Mouse (Mus musculus): ENCODE data around the gene Sptbn1. TPM values are rescaled to one million over a fixed set of nuclear protein-coding genes. Genes with fewer than 3 reads are reported as not detected.
"Not testable (repeated sequence)": the region's sequence is repeated elsewhere in the genome, so short reads cannot be mapped to it uniquely, and the experiment has no call there.

The Sptbn1 gene
- polyA plus RNA-seq, 1 experiment from 2014 or later: 122 TPM

DNA sequence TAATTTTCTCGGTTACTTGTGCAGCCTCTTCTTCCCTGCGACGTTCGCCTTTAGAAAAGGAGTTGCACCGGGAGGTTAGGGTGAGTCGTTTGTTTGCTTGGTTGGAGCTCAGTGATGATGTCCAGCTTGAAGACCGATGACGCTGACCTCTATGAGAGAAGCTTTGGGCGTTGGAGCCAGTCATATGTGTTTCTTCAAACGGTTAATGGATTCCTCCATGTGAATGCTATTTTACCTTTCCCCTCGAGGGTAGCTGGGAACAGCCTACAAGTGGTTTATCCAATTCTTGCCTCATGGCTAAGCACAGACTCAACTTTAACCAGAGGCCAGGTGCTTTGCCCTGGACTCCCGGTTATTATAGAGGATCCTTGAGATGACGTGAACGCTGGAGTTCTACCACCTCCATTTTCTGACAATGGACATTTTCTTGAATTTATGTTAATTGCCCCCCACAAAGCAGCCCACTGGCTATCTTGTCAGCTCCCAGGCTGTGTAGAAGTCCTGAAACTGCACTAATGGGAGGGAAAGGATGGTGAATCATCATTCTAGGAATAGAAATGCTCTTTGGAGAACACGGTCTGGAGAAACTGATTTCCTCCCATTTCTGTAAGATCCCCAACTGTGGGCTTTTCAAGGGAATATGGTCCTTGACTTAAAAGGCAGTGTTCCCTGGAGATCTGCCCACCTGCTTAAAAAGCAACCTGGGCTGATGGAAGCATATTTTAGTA is 837 bp upstream of the Sptbn1 start:
- peak; percentile 29 for ATAC-seq (ENCODE audit: low FRiP score)
- no peaks in the 10 kb centered on the region for H3K36me3 ChIP-seq
- 6% methylated on average over 15 of the region's 15 CpGs for WGBS
- H3K27ac ChIP-seq: peak overlapping the region; percentile 97
- peak overlapping the region; percentile 78 for H3K4me2 ChIP-seq (replicated peaks)
- peak overlapping the region; percentile 61 for H3K9ac ChIP-seq
- H3K27me3 ChIP-seq: no peaks in the 10 kb centered on the region
- peaks cover 26% of the 10 kb centered on the region for H3K4me1 ChIP-seq
- no peaks in the 10 kb centered on the region for H3K9me3 ChIP-seq (replicated peaks)
- H3K4me3 ChIP-seq: peak overlapping the region; percentile 95

- Histone ChIP-seq H3K9ac (peak overlapping the region; percentile 93), H3K4me2 (replicated peaks) (peak overlapping the region; percentile 78), H3K4me3 (peak overlapping the region; percentile 95), H3K27me3 (no peaks in the 10 kb centered on the region), H3K4me1 (peaks cover 29% of the 10 kb centered on the region), H3K27ac (peak overlapping the region; percentile 97), H3K9me3 (replicated peaks) (no peaks in the 10 kb centered on the region), H3K36me3 (no peaks in the 10 kb centered on the region)
- ATAC-seq (ENCODE audit: low FRiP score): peak; percentile 70
- under 1% methylated on average over 69 of the region's 69 CpGs for WGBS
Measured at GRCm38 (mm10) chr11:30267036-30267891, 711 bp downstream of the Sptbn1 start.

DNA sequence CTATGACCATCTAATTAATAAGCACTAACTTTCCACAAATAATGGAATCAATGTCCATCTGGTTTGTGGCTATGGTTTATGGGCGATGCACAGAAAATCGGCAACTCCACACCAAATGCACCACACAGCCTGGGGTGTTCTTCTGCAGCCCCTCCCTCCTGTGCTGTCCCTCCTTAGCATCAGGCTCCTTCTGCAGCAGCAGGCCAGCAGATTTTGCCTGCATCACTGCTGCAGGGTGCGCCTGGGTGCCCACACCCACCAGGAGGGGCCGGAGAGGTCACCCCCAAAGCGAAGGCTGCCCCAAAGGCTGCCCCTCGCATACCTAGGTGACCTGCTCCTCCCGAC is 1.3 kb downstream of the Sptbn1 start:
- Histone ChIP-seq H3K9me3 (replicated peaks) (no peaks in the 10 kb centered on the region), H3K9ac (peak overlapping the region; percentile 93), H3K27me3 (no peaks in the 10 kb centered on the region), H3K4me2 (replicated peaks) (peak overlapping the region; percentile 78), H3K4me1 (peaks cover 29% of the 10 kb centered on the region), H3K4me3 (peak overlapping the region; percentile 95), H3K27ac (peak overlapping the region; percentile 97), H3K36me3 (no peaks in the 10 kb centered on the region)
- ATAC-seq (ENCODE audit: low FRiP score): peak; percentile 14
- 4% methylated on average over 7 of the region's 7 CpGs for WGBS

- Histone ChIP-seq H3K4me3 (peak overlapping the region; percentile 30), H3K9me3 (replicated peaks) (no peaks in the 10 kb centered on the region), H3K4me1 (peaks cover 29% of the 10 kb centered on the region), H3K27me3 (no peaks in the 10 kb centered on the region), H3K36me3 (no peaks in the 10 kb centered on the region), H3K4me2 (replicated peaks) (peak overlapping the region; percentile 78), H3K27ac (no peak overlapping the region), H3K9ac (peak overlapping the region; percentile 56)
- WGBS: 76% methylated on average over 2 of the region's 2 CpGs
- ATAC-seq (ENCODE audit: low FRiP score): no peak
Measured at GRCm38 (mm10) chr11:30265666-30266065, 2.3 kb downstream of the Sptbn1 start.

GRCm38 (mm10) chr11:30263627-30264026 is 4.3 kb downstream of the Sptbn1 start:
- Histone ChIP-seq H3K4me3 (no peak overlapping the region), H3K9me3 (replicated peaks) (no peaks in the 10 kb centered on the region), H3K4me2 (replicated peaks) (no peak overlapping the region), H3K4me1 (peaks cover 24% of the 10 kb centered on the region), H3K27ac (no peak overlapping the region), H3K27me3 (no peaks in the 10 kb centered on the region), H3K36me3 (no peaks in the 10 kb centered on the region), H3K9ac (no peak overlapping the region)
- 83% methylated on average over 2 of the region's 2 CpGs for WGBS
- no peak for ATAC-seq (ENCODE audit: low FRiP score)

DNA sequence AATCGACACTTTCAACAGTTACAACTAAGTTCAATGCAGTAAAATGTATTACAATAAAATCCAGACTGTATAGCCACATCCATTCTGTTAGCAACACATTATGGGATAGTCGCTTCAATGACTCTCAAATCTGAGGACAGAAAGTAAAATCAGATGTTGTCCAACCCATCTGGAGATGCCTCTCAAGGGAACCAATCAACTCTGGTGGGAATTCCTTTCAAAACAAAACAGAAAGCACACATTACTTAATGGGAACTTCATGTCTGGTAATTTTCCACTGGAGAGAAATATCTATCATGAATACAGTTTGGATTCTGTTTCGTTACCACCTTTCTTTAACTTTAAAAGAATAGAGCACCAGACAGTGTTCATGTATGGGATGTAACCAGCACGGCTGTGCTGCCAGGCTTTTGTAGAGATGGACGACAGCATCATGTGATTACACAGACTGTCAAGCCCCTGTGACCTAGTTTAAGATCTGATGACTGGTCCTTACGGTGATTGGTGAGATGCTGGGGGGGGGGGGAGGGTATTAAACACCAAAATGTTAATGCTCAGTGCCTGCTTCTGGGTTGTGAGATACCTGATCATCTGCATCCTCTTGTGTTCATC is 9.1 kb downstream of the Sptbn1 start:
- Histone ChIP-seq H3K27me3 (no peaks in the 10 kb centered on the region), H3K9me3 (replicated peaks) (no peaks in the 10 kb centered on the region), H3K9ac (no peak overlapping the region), H3K4me2 (replicated peaks) (no peak overlapping the region), H3K27ac (no peak overlapping the region), H3K4me1 (peaks cover 9% of the 10 kb centered on the region), H3K4me3 (no peak overlapping the region), H3K36me3 (no peaks in the 10 kb centered on the region)
- no peak for ATAC-seq (ENCODE audit: low FRiP score)
- 88% methylated on average over 6 of the region's 6 CpGs for WGBS

DNA sequence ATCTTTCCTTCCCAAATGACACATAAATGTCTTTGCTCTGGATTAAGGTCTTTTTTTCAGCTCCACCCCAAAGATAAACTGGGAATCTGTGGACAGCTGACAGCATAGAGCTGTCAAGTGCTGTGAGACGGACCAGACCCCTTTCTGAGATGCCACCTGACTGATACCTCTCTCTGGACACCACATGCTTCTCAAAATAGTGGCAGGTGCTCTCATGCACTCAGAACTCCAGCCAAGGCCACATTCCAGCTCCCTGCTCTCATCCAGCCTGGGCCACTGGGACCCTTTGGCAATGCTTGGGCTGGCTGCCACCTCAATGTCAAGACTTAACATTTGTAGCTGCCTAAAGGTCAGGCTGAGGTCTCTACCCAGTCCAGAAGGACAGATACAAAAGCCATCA is 10.2 kb downstream of the Sptbn1 start:
- H3K9ac ChIP-seq: no peak overlapping the region
- H3K4me2 ChIP-seq (replicated peaks): no peak overlapping the region

GRCm38 (mm10) chr11:30257085-30257484 is 10.9 kb downstream of the Sptbn1 start:
- H3K27ac ChIP-seq: no peak overlapping the region
- H3K9me3 ChIP-seq (replicated peaks): no peaks in the 10 kb centered on the region
- peaks cover 5% of the 10 kb centered on the region; the same call in 1 of the 2 replicates for H3K4me1 ChIP-seq
- H3K4me2 ChIP-seq (replicated peaks): no peak overlapping the region
- no peak for ATAC-seq (ENCODE audit: low FRiP score)
- no peak overlapping the region for H3K4me3 ChIP-seq
- H3K9ac ChIP-seq: no peak overlapping the region
- no peaks in the 10 kb centered on the region for H3K27me3 ChIP-seq
- no peaks in the 10 kb centered on the region for H3K36me3 ChIP-seq

More for the DNA sequence above, 10.2 kb downstream of the Sptbn1 start:
- H3K9me3 ChIP-seq (replicated peaks): no peaks in the 10 kb centered on the region
- 56% methylated on average over 1 of the region's 1 CpGs for WGBS
- no peak overlapping the region for H3K4me3 ChIP-seq
- no peak for ATAC-seq (ENCODE audit: low FRiP score)
- H3K36me3 ChIP-seq: no peaks in the 10 kb centered on the region
- H3K27ac ChIP-seq: no peak overlapping the region
- H3K27me3 ChIP-seq: no peaks in the 10 kb centered on the region
- H3K4me1 ChIP-seq: peaks cover 5% of the 10 kb centered on the region; the same call in 1 of the 2 replicates

DNA sequence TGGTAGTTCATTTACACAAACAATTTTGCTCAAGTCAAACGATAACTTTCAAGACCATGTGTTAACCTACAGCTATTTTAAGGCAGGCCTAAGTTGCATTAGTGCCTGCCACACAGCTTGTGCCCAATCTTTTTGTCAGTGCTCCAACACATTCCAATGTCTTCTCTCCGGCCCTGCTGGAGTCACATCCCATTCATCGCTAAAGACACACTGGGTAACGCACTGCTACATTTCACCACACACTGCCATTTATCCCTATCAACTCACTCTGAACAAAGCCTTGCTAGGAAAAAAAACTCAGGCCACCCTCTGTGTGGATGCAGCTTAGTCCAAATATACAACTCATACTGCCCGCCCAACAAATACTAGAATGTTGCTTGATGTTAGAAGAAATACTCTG is 11.5 kb downstream of the Sptbn1 start:
- Histone ChIP-seq H3K4me1 (peaks cover 5% of the 10 kb centered on the region; the same call in 1 of the 2 replicates), H3K36me3 (no peaks in the 10 kb centered on the region), H3K4me2 (replicated peaks) (no peak overlapping the region), H3K9me3 (replicated peaks) (no peaks in the 10 kb centered on the region), H3K27ac (no peak overlapping the region), H3K27me3 (no peaks in the 10 kb centered on the region), H3K9ac (no peak overlapping the region), H3K4me3 (no peak overlapping the region)
- no peak for ATAC-seq (ENCODE audit: low FRiP score)
- 75% methylated on average over 5 of the region's 5 CpGs for WGBS

GRCm38 (mm10) chr11:30255211-30255610 is 12.8 kb downstream of the Sptbn1 start:
- ATAC-seq (ENCODE audit: low FRiP score); H3K4me3 ChIP-seq; H3K27me3 ChIP-seq; H3K36me3 ChIP-seq; H3K27ac ChIP-seq; H3K4me1 ChIP-seq; H3K9ac ChIP-seq; H3K4me2 ChIP-seq (replicated peaks); H3K9me3 ChIP-seq (replicated peaks): not testable (repeated sequence)
- 91% methylated on average over 3 of the region's 3 CpGs for WGBS

DNA sequence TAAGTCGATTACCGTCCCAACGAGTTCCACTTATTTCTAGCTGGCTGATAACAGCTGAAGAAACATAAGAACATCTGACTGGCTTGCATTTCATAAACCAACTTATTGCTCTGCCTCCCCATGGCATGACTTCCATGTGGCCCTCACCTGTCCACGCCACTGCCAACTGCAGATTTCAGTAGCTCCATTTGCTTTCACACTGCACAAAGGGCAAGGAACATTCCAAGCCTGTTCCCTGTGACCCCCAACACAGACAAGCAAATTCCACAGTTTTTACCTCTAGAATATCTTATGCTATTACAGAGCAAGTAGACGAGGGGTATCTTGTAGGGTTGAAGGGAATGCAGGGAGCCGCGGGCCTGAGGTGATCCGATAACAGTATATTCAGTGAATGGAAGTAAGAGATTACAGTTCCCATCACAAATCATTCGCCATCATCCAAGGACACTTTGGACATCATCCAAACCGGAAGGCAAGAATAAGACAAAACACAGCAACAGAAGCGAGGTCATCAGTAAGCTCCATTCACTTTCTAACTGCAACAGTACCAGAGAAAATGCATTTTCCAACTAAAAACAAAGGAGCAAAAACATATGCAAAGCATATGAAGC is 16.6 kb downstream of the Sptbn1 start:
- 93% methylated on average over 11 of the region's 11 CpGs for WGBS
- Histone ChIP-seq H3K27me3 (no peaks in the 10 kb centered on the region), H3K4me3 (no peak overlapping the region), H3K9ac (no peak overlapping the region), H3K36me3 (no peaks in the 10 kb centered on the region), H3K4me1 (0 out of 2 replicates have a peak, but pooled peaks cover under 1% of the 10 kb centered on the region), H3K4me2 (replicated peaks) (no peak overlapping the region), H3K27ac (no peak overlapping the region), H3K9me3 (replicated peaks) (no peaks in the 10 kb centered on the region)
- ATAC-seq (ENCODE audit: low FRiP score): no peak

GRCm38 (mm10) chr11:30249452-30250016 is 18.4 kb downstream of the Sptbn1 start:
- H3K4me2 ChIP-seq (replicated peaks): no peak overlapping the region
- H3K9me3 ChIP-seq (replicated peaks): no peaks in the 10 kb centered on the region
- H3K27ac ChIP-seq: no peak overlapping the region
- H3K27me3 ChIP-seq: no peaks in the 10 kb centered on the region
- ATAC-seq (ENCODE audit: low FRiP score): no peak
- H3K4me3 ChIP-seq: no peak overlapping the region
- WGBS: 86% methylated on average over 4 of the region's 4 CpGs
- no peak overlapping the region for H3K9ac ChIP-seq
- H3K4me1 ChIP-seq: no peaks in the 10 kb centered on the region
- H3K36me3 ChIP-seq: no peaks in the 10 kb centered on the region
